Mouse (Mus musculus) adrenal gland, adult (tissue): Measurements from ENCODE around the gene Slx1b.
"Not testable (repeated sequence)": the region's sequence is repeated elsewhere in the genome, so short reads cannot be mapped to it uniquely, and the experiment has no call there.

Experiments
- DNase-seq, 2 experiments: peaks; one replicate each; pipeline ENCODE4 v3.0.0; 2022 to 2023; ENCODE audit warnings: low spot score in 1 of 2; ENCODE audit not compliant: inconsistent age in 2 of 2

Gene Slx1b

GRCm38 (mm10) chr7:126702861-126703756 lies 7.5 kb upstream of the Slx1b start:
- peak in 1 of 2 experiments; percentile 16 for DNase-seq

GRCm38 (mm10) chr7:126702358-126702757 lies 6.8 kb upstream of the Slx1b start:
- peak in 1 of 2 experiments; percentile 33 for DNase-seq

GRCm38 (mm10) chr7:126701559-126702357 lies 6.2 kb upstream of the Slx1b start:
- DNase-seq, result peak in 1 of 2 experiments; percentile 34

GRCm38 (mm10) chr7:126701070-126701469 lies 5.5 kb upstream of the Slx1b start:
- DNase-seq, result peak; percentile 85 to 95

- DNase-seq, result peak in 1 of 2 experiments; percentile 34
Observed at GRCm38 (mm10) chr7:126700063-126701015, 4.8 kb upstream of the Slx1b start.

- no peak for DNase-seq
Observed at GRCm38 (mm10) chr7:126697838-126698237, 2.3 kb upstream of the Slx1b start.

- no peak for DNase-seq
Observed at GRCm38 (mm10) chr7:126696886-126697285, 1.3 kb upstream of the Slx1b start.

GRCm38 (mm10) chr7:126696303-126696702 lies 719 bp upstream of the Slx1b start:
- DNase-seq, result no peak

- peak in 1 of 2 experiments; percentile 84 for DNase-seq
Observed at GRCm38 (mm10) chr7:126695210-126695611, 373 bp downstream of the Slx1b start, which contains the start of gene Bola2. Bola2 (plus strand) TSS chr7:126695401.

- DNase-seq, result peak in 1 of 2 experiments; percentile 60
Observed at GRCm38 (mm10) chr7:126694441-126695051, 1.0 kb downstream of the Slx1b start.

GRCm38 (mm10) chr7:126693781-126694180 lies 1.8 kb downstream of the Slx1b start:
- peak in 1 of 2 experiments; percentile 43 for DNase-seq

GRCm38 (mm10) chr7:126693256-126693655 lies 2.3 kb downstream of the Slx1b start:
- peak; percentile 85 to 95 for DNase-seq

GRCm38 (mm10) chr7:126692426-126692825 lies 3.2 kb downstream of the Slx1b start:
- DNase-seq, result peak in 1 of 2 experiments; percentile 46

GRCm38 (mm10) chr7:126691676-126692075 lies 3.9 kb downstream of the Slx1b start:
- peak in 1 of 2 experiments; percentile 23 for DNase-seq

GRCm38 (mm10) chr7:126690737-126691136 lies 4.8 kb downstream of the Slx1b start:
- no peak for DNase-seq

- peak in 1 of 2 experiments; percentile 50 for DNase-seq
Observed at GRCm38 (mm10) chr7:126689021-126689420, 6.6 kb downstream of the Slx1b start.

- DNase-seq, result not testable (repeated sequence)
Observed at GRCm38 (mm10) chr7:126688156-126688555, 7.4 kb downstream of the Slx1b start.

GRCm38 (mm10) chr7:126681221-126681620 lies 14.4 kb downstream of the Slx1b start:
- no peak for DNase-seq

- DNase-seq, result no peak
Observed at GRCm38 (mm10) chr7:126679683-126680082, 15.9 kb downstream of the Slx1b start.
